Mouse (Mus musculus) megakaryocyte, adult 5-6 weeks (primary cell): ENCODE data around the gene Rpl10l. TPM values are rescaled to one million over a fixed set of nuclear protein-coding genes. Genes with fewer than 3 reads are reported as not detected.

Experiments used
- ATAC-seq: 2 replicates; pipeline ENCODE4 v1.8.0; 2016; ENCODE audit warnings: mild to moderate bottlenecking, inconsistent platforms; ENCODE audit not compliant: poor library complexity, severe bottlenecking
- total RNA-seq, 2 experiments: library from RNA; stranded (forward) in 1 of 2; stranded (reverse) in 1 of 2; fragments of 153-499, 151-499 nt in 1 of 2; fragments of 221-1000, 200-1000 nt in 1 of 2; gene quantifications; 2 replicates each; pipeline versions ENCODE4 v1.2.3 to v1.2.4; 2015 to 2017

Gene Rpl10l
- total RNA-seq (2015) (not detected in 2 replicates), total RNA-seq (2017) (not detected in 2 replicates)

- ATAC-seq = no peak
These were observed at the start of gene Rpl10l for GRCm38 (mm10) chr12:66283991-66284622. Rpl10l (minus strand) TSS chr12:66284401.

GRCm38 (mm10) chr12:66275890-66276289 is 8.3 kb downstream of the Rpl10l start:
- no peak for ATAC-seq

- no peak for ATAC-seq
These were observed 38.6 kb downstream of the Rpl10l start for GRCm38 (mm10) chr12:66245461-66246099.

GRCm38 (mm10) chr12:66234158-66234557 is 50.0 kb downstream of the Rpl10l start:
- no peak for ATAC-seq
